Mouse (Mus musculus): ENCODE measurements around the gene Scoc.

GRCm38 (mm10) chr8:83426949-83427348 is 31.2 kb downstream of the Scoc start:
- TF ChIP-seq ZNF384 (IDR thresholded peaks at IDR 0.05; ENCODE audit: low read depth, low read length) (no peak; the same call in 1 of the 2 replicates), CTCF (IDR thresholded peaks at IDR 0.05 in 2 of 3, conservative IDR thresholded peaks at IDR 0.05 in 1 of 3; ENCODE audit: control insufficient read depth in 1 of 3, insufficient read depth in 1 of 3, low read depth in 2 of 3, low read length in 3 of 3, poor library complexity in 1 of 3, severe bottlenecking in 1 of 3) (no peak), POLR2A (IDR thresholded peaks at IDR 0.05; ENCODE audit: control insufficient read depth in 1 of 2, insufficient read depth in 1 of 2, low read depth in 1 of 2, low read length in 2 of 2, poor library complexity in 1 of 2) (no peak), BHLHE40 (IDR thresholded peaks at IDR 0.05; ENCODE audit: borderline replicate concordance, low read depth, low read length) (no peak), CHD2 (IDR thresholded peaks at IDR 0.05; ENCODE audit: low read length) (no peak), RAD21 (IDR thresholded peaks at IDR 0.05; ENCODE audit: low read depth, low read length) (no peak), HCFC1 (IDR thresholded peaks at IDR 0.05; ENCODE audit: low read depth, low read length) (no peak), USF1 (IDR thresholded peaks at IDR 0.05; ENCODE audit: low read depth, low read length) (no peak), MYB (IDR thresholded peaks at IDR 0.05; ENCODE audit: low read depth, low read length) (no peak), TAL1 (IDR thresholded peaks at IDR 0.05; ENCODE audit: low read length) (no peak), MAFK (IDR thresholded peaks at IDR 0.05; ENCODE audit: borderline replicate concordance, low read depth, low read length) (no peak)

Measured in MEL (cell line).